In genomic region chr6:87002521-87003055, GRCm38 (mm10) we compare ENCODE assay signal across 7 mouse cellular contexts. TPM values are rescaled to one million over a fixed set of nuclear protein-coding genes. Genes with fewer than 3 reads are reported as not detected.
A peak's percentile ranks its signal among the peaks of the same experiment; 100 is the strongest.
DNase-seq lines count a peak whose midpoint lies in the region; TF ChIP-seq lines count a peak whose summit lies in the region.

No protein-coding gene starts in this region.

- H3K36me3 ChIP-seq in small intestine, adult 2 months (ENCODE audit: control insufficient read depth, insufficient read depth, low read length), result peaks cover 7% of the 10 kb centered on the region

- H3K4me1 ChIP-seq in small intestine, adult 2 months (ENCODE audit: control insufficient read depth, insufficient read depth, insufficient read length, low read length), result 0 out of 2 replicates have a peak, but pooled peaks cover 3% of the 10 kb centered on the region

- peak overlapping the region; percentile 84 for H3K27ac ChIP-seq in gastrocnemius, adult 2 months
- no peak overlapping the region; the same call in 1 of the 2 replicates for H3K27ac ChIP-seq in small intestine, adult 2 months (ENCODE audit: insufficient read depth, low read depth, low read length)

- intact Hi-C loops in gastrocnemius, adult 2 months (cut with DNase I), result loop anchor here (5.0 kb wide), 1 partner anchor 190 kb away; no protein-coding TSS in a partner anchor
- intact Hi-C loops in left cerebral cortex, postnatal 10 days (cut with DNase I), result no loop called here

- peak overlapping the region; percentile 67 for H3K4me3 ChIP-seq in gastrocnemius, adult 2 months
- H3K4me3 ChIP-seq in small intestine, adult 2 months (ENCODE audit: low read depth, low read length), result no peak overlapping the region

- WGBS in small intestine, adult 2 months, result 52% methylated on average over 8 of the region's 8 CpGs

- TF ChIP-seq POLR2A in small intestine, adult 2 months (IDR thresholded peaks at IDR 0.05; ENCODE audit: low read depth, low read length), result no peak

- peak; percentile 93 for DNase-seq in adipocyte (ENCODE audit: low spot score)
- peak; percentile 77 to 86 for DNase-seq in cerebellum, postnatal 36 days
- DNase-seq in gastrocnemius, adult 2 months, result peak; percentile 89
- peak; percentile 91 for DNase-seq in induced T-regulatory cell, adult 2 months (ENCODE audit: low read depth)
- DNase-seq in left cerebral cortex, postnatal 10 days (ENCODE audit: extremely low spot score in 1 of 2, low spot score in 2 of 2), result peak; percentile 77 to 89
- DNase-seq in mesoderm, embryonic 11.5 days (ENCODE audit: low read depth, low spot score), result peak; percentile 89

- H3K27me3 ChIP-seq in small intestine, adult 2 months (ENCODE audit: control insufficient read depth, insufficient read depth, low read length), result no peaks in the 10 kb centered on the region

- peak; percentile 87 for TF ChIP-seq CTCF in gastrocnemius, adult 2 months (IDR thresholded peaks at IDR 0.05)
- peak; percentile 79; the same call in 1 of the 2 replicates for TF ChIP-seq CTCF in small intestine, adult 2 months (IDR thresholded peaks at IDR 0.05; ENCODE audit: extremely low read depth, insufficient read length, insufficient replicate concordance, low read depth, low read length)

RNA-seq across cellular contexts. Expression of gene Nfu1, which starts 6.4 kb away (rescaled TPM):
- 10 to 100 TPM; 55.1 to 66.5 TPM for total RNA-seq in gastrocnemius, adult 2 months (2021)
- 10 to 100 TPM; 61.6 to 63.4 TPM for total RNA-seq in left cerebral cortex, postnatal 10 days (2021)
- 12.9 and 36.3 TPM in 2 replicates for polyA plus RNA-seq in small intestine, adult 2 months (2012; rRNA removed)

RNA-seq across cellular contexts. Expression of gene Gfpt1, which starts 40.1 kb away (rescaled TPM):
- 10 to 100 TPM; 31.0 to 35.8 TPM for total RNA-seq in gastrocnemius, adult 2 months (2021)
- 10 to 100 TPM; 60.0 to 60.7 TPM for total RNA-seq in left cerebral cortex, postnatal 10 days (2021)
- 9.1 and 16.0 TPM in 2 replicates for polyA plus RNA-seq in small intestine, adult 2 months (2012; rRNA removed)
